Mouse (Mus musculus) erythroblast, embryonic 14.5 days (primary cell): ENCODE measurements around the gene Tmem95.

Experiments used
- GATA1 ChIP-seq: IDR thresholded peaks from 2 replicates; pipeline ENCODE4 v1.6.1; 2012; ENCODE audit warnings: low read length, inconsistent platforms, mixed read lengths
- TAL1 ChIP-seq: IDR thresholded peaks from 3 replicates; pipeline ENCODE4 v1.6.1; 2012; ENCODE audit warnings: low read length, inconsistent platforms, mixed read lengths

GRCm38 (mm10) chr11:69835326-69835965, 42.4 kb downstream of the Tmem95 start:
- no peak for TF ChIP-seq TAL1
- TF ChIP-seq GATA1 = no peak
